Mouse (Mus musculus): Measurements from ENCODE around the gene Aldob.

DNA sequence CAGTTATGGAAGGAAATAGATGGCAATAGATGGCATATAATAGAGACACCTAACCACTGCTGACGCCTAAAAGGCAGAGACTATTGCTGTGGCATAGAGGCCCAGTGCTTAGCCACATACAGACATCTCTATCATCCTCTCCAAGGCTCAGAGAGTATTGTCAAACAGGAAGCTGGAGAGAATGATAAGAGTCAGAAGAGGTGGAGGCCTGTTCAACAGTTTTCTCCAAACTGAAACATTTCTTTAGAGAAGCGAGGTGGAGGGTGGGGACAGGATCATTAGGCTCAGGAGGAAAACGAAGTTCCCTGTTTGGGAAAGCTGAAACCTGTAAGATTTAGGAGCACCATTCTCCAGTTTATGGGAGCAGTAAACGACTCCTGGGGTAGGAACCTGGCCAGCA, 31.9 kb upstream of the Aldob start:
- TF ChIP-seq CTCF (conservative IDR thresholded peaks at IDR 0.05; ENCODE audit: insufficient read depth, insufficient read length, low read depth, low read length): no peak
- TF ChIP-seq POLR2A (IDR thresholded peaks at IDR 0.05; ENCODE audit: low read depth, low read length): no peak

Data from kidney, adult 2 months (tissue).